Mouse (Mus musculus) stomach, postnatal 0 days (tissue): ENCODE measurements at regions not wholly inside any gene's neighbourhood (a gene's known extent, or its start where the extent isn't known, plus 50 kb on each side); places are given as distances from the start of the nearest gene placed in this dataset.

Experiments
- ATAC-seq: fragments of 200-750 bp; cut with Nextera tagmentation; 2 replicates; pipeline ENCODE4 v1.8.0; 2017; ENCODE audit not compliant: low FRiP score, low TSS enrichment
- DNase-seq: peaks from one replicate; pipeline ENCODE4 v3.0.0-alpha.2; 2016; ENCODE audit warnings: low spot score
- H3K27ac ChIP-seq: fragments of 300-500 bp; sonication (generic); replicated peaks from 2 replicates; pipeline ENCODE4 v1.5.1; 2014; ENCODE audit warnings: mild to moderate bottlenecking, control low read depth
- H3K27me3 ChIP-seq: fragments of 300-500 bp; sonication (generic); 2 replicates; pipeline ENCODE4 v1.6.1; 2014; ENCODE audit warnings: low read length; ENCODE audit not compliant: control insufficient read depth, insufficient read depth
- H3K36me3 ChIP-seq: fragments of 300-500 bp; sonication (generic); 2 replicates; pipeline ENCODE4 v1.6.1; 2014; ENCODE audit warnings: low read length, mixed read lengths; ENCODE audit not compliant: control insufficient read depth, insufficient read depth
- H3K4me1 ChIP-seq: fragments of 300-500 bp; sonication (generic); replicated peaks from 2 replicates; pipeline ENCODE4 v1.6.1; 2014; ENCODE audit warnings: antibody characterized with exemption; ENCODE audit not compliant: control insufficient read depth, insufficient read depth
- H3K4me2 ChIP-seq: fragments of 300-500 bp; sonication (generic); replicated peaks from 2 replicates; pipeline ENCODE4 v1.6.1; 2014; ENCODE audit warnings: low read depth, mild to moderate bottlenecking, control low read depth, moderate library complexity
- H3K4me3 ChIP-seq: fragments of 300-500 bp; sonication (generic); 2 replicates; pipeline ENCODE4 v1.5.1; 2014; ENCODE audit warnings: low read depth, low read length, control low read depth
- H3K9ac ChIP-seq: fragments of 300-500 bp; sonication (generic); 2 replicates; pipeline ENCODE4 v1.6.1; 2014; ENCODE audit warnings: mild to moderate bottlenecking, low read length, control low read depth, mixed read lengths
- H3K9me3 ChIP-seq: fragments of 300-500 bp; sonication (generic); 2 replicates; pipeline ENCODE4 v1.6.1; 2016; ENCODE audit warnings: low read length; ENCODE audit not compliant: control insufficient read depth
- CTCF ChIP-seq: IDR thresholded peaks from 2 replicates; pipeline ENCODE4 v1.5.1; 2016; ENCODE audit warnings: antibody characterized with exemption, low read depth, mild to moderate bottlenecking, moderate library complexity
- EP300 ChIP-seq: optimal IDR thresholded peaks from 2 replicates; pipeline ENCODE3; 2016; ENCODE audit warnings: antibody characterized with exemption
- WGBS: fragments of 180-500 bp; shearing (Covaris S2); extraction: QIAGEN DNeasy Blood & Tissue Kit; methylation state at CpG from one replicate; pipeline ENCODE4 v1.1.7; 2014; 5-methylcytosine and 5-hydroxymethylcytosine counted together

GRCm38 (mm10) chr13:97489029-97489428 lies 248.1 kb downstream of the Enc1 start:
- Histone ChIP-seq H3K4me2 (no peak overlapping the region), H3K27ac (no peak overlapping the region), H3K9me3 (no peaks in the 10 kb centered on the region), H3K36me3 (no peaks in the 10 kb centered on the region), H3K4me3 (no peak overlapping the region), H3K27me3 (no peaks in the 10 kb centered on the region), H3K9ac (no peak overlapping the region), H3K4me1 (no peaks in the 10 kb centered on the region)
- DNase-seq: no peak
- WGBS: 62% methylated on average over 5 of the region's 5 CpGs
- TF ChIP-seq CTCF (no peak), EP300 (no peak)
- ATAC-seq: no peak

GRCm38 (mm10) chr13:97488518-97488917 lies 247.6 kb downstream of the Enc1 start:
- TF ChIP-seq EP300: no peak
- no peak for TF ChIP-seq CTCF
- 65% methylated on average over 5 of the region's 5 CpGs for WGBS
- Histone ChIP-seq H3K4me1 (no peaks in the 10 kb centered on the region), H3K27ac (no peak overlapping the region), H3K9ac (no peak overlapping the region), H3K4me2 (no peak overlapping the region), H3K9me3 (no peaks in the 10 kb centered on the region), H3K36me3 (no peaks in the 10 kb centered on the region), H3K27me3 (no peaks in the 10 kb centered on the region), H3K4me3 (no peak overlapping the region)
- DNase-seq: no peak
- ATAC-seq: no peak

DNA sequence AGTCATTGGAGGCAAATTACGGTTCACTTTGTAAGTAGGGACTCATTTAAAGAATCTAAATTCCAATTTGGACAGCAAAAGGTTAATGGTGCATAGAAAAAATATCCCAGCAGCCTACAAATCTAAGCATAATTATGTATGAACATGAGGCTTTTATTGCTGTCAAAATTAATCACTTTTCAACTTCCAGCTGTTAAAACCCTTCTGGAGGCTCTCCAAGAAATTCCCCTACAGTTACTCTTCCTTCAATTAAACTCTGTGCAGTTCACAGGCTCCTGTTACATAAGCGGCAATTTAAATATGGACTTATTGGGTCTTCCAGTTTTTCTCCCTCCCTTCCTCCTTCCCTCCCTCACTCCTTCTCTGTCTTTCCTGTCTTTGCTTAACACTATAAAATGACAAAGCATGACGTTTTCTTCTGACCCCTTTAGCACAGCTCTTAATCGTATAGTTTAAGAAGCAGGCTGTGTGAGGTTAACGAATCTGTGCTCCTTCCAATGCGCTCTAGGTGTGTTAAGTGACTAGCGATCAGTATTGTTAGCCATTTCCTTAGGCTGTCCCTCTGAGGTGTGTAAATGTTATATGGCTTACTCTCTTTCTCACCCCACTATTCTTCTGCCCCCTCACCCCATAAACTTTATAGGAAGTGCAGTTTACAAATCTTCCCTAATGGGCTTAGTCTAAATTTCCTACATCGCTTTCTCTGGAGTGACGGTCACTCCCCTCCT lies 247.0 kb downstream of the Enc1 start:
- Histone ChIP-seq H3K9me3 (no peaks in the 10 kb centered on the region), H3K27ac (no peak overlapping the region), H3K4me3 (no peak overlapping the region), H3K27me3 (no peaks in the 10 kb centered on the region), H3K4me2 (no peak overlapping the region), H3K4me1 (no peaks in the 10 kb centered on the region), H3K36me3 (no peaks in the 10 kb centered on the region), H3K9ac (no peak overlapping the region)
- 44% methylated on average over 9 of the region's 9 CpGs for WGBS
- no peak for ATAC-seq
- DNase-seq: no peak
- no peak for TF ChIP-seq EP300
- TF ChIP-seq CTCF: no peak

DNA sequence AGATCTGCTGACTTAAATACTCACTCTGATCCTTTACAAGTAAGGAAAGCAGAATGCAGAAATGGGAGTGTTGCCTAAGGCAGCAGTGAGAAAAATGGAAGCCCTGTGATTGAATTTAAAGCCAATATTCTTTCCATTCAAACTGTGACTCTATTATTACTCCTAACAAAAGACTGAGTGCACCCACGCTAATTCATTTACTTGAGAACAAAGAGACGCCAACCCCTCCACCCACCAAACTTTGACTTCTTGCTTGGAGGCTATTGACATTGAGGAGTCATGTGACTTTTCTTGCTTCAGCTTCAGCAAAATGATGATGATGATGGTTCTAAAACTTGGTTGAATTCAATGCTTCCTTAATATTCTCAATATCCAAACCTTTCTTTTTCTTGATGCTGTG lies 245.6 kb downstream of the Enc1 start:
- no peak overlapping the region for H3K9ac ChIP-seq
- no peaks in the 10 kb centered on the region for H3K27me3 ChIP-seq
- H3K27ac ChIP-seq: no peak overlapping the region
- TF ChIP-seq CTCF (no peak), EP300 (no peak)
- H3K4me2 ChIP-seq: no peak overlapping the region
- H3K4me1 ChIP-seq: no peaks in the 10 kb centered on the region
- no peaks in the 10 kb centered on the region for H3K36me3 ChIP-seq
- ATAC-seq (no peak), DNase-seq (no peak)
- no peak overlapping the region for H3K4me3 ChIP-seq
- 77% methylated on average over 2 of the region's 2 CpGs for WGBS
- H3K9me3 ChIP-seq: no peaks in the 10 kb centered on the region

GRCm38 (mm10) chr13:97485886-97486285 lies 245.0 kb downstream of the Enc1 start:
- no peak overlapping the region for H3K4me2 ChIP-seq
- H3K27ac ChIP-seq: no peak overlapping the region
- ATAC-seq (no peak), DNase-seq (no peak)
- H3K36me3 ChIP-seq: no peaks in the 10 kb centered on the region
- H3K9me3 ChIP-seq: no peaks in the 10 kb centered on the region
- H3K4me1 ChIP-seq: no peaks in the 10 kb centered on the region
- H3K4me3 ChIP-seq: no peak overlapping the region
- TF ChIP-seq EP300: no peak
- 58% methylated on average over 5 of the region's 5 CpGs for WGBS
- H3K9ac ChIP-seq: no peak overlapping the region
- H3K27me3 ChIP-seq: no peaks in the 10 kb centered on the region

DNA sequence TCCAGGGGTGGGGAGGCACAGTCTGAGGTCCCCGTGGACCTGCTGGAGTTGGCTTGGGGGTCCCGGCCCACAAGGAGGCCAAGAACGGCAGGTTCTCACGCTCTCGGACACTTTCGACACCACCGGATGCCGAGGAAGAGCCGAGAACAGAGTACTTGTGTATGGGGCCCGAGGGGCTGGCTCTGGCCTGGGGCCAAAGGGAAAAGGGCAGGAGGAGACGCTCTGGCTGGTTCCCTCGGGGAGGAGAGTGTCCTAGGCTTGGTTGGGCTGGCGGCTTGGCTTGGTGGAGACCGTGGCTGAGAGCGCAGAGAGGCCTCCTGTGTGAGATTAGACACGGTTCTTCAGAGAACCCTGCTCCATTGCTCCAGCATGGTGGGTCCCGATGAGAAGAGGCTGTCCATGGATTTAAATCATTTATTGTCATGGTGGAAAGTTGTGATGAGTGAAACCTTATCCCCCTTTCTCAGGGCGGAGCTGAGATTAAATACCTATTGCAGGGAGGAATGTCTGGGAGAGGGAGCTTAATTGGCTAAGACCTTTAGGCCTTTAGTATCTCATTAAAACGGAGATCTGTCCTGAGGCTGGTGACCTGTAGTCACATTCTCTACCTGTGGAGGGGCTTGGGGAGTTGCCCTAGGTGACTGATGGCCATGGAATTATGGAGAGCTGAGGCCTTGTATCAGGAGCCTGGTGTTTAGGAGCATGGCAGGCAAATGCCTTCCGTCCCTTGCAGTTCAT lies 244.1 kb downstream of the Enc1 start:
- WGBS: 83% methylated on average over 20 of the region's 20 CpGs
- no peaks in the 10 kb centered on the region for H3K4me1 ChIP-seq
- no peak overlapping the region for H3K9ac ChIP-seq
- H3K4me2 ChIP-seq: no peak overlapping the region
- DNase-seq (no peak), ATAC-seq (peak; percentile 29; the same call in 1 of the 2 replicates)
- no peak overlapping the region for H3K4me3 ChIP-seq
- no peak overlapping the region for H3K27ac ChIP-seq
- TF ChIP-seq CTCF: no peak
- TF ChIP-seq EP300: no peak
- H3K9me3 ChIP-seq: no peaks in the 10 kb centered on the region
- H3K36me3 ChIP-seq: no peaks in the 10 kb centered on the region
- H3K27me3 ChIP-seq: no peaks in the 10 kb centered on the region
